Mouse (Mus musculus) splenic B cell, adult 2 months (primary cell): ENCODE data around the gene Hcst.

Experiments used
- DNase-seq: peaks from one replicate; pipeline ENCODE4 v3.0.0-alpha.2; 2011; ENCODE audit warnings: low read depth, low spot score
- H3K27me3 ChIP-seq: 2 replicates; pipeline ENCODE4 v1.6.1; 2012; ENCODE audit warnings: mild to moderate bottlenecking, low read length, moderate library complexity, mixed read lengths; ENCODE audit not compliant: control insufficient read depth, poor library complexity, insufficient read depth, severe bottlenecking
- H3K36me3 ChIP-seq: 2 replicates; pipeline ENCODE4 v1.6.1; 2012; ENCODE audit warnings: mild to moderate bottlenecking, low read length, moderate library complexity, mixed read lengths; ENCODE audit not compliant: control insufficient read depth, poor library complexity, insufficient read depth, severe bottlenecking

Hcst gene

DNA sequence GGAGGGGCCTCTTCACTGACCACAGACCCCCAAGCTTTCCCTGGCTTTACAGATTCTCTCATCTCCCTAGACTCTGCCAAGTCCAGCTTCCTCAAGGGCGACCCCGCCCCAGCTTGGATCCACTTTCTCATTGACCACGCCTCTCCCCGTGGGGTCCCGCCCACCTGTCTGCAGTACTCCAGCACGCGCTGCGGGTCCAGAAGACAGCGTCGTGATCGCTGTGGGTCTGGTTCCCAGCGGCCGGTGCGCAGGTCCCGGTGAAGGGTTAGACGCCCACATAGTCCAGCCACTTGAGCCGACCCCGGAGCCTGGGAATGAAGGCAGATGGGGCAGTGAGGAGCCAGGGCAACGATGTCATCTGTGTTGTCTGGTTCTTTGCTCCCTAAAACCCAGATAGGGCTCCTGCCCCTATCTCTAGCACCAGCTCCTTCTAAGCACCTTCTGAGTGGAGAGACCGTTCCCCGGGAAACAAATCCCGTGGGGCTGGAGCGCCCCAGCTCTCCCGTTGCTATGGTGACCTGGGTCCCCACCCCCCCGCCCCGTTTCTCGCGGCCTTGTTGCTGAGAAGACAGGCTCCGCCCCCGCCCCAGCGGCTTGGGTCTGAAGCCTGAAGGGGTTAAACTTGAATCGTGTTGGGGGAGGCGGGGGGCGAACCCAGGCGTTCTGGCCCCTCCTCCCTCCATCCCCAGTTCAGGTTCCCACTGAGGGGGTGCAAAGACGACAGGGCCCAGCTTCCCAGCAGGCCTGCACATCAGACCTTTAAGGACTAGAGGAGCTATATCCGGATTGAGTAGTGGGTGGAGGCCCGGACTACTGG lies 24.7 kb upstream of the Hcst start:
- no peak for DNase-seq
- H3K27me3 ChIP-seq = 0 out of 2 replicates have a peak, but pooled peaks cover 3% of the 10 kb centered on the region

DNA sequence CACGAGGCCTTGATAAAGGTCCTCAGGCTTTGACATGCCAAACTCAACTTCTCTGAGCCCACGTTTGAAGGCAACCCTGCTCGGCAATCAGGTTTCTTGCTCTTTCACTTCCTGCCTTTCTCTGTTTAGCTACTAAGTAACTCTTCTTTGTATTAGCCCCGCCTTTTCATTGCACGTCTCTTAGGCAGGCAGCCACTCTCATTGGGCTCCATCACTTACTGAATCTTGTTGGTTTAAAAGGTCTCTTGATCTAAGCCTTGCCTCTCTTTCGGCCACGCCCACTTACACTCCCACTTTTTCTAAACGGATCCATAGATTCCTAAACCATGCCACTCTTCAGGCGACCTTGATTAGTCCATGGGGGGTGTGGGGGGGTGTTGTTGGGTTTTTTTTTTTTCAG lies 24.0 kb upstream of the Hcst start:
- peak; percentile 47 for DNase-seq

More for the DNA sequence above, 24.7 kb upstream of the Hcst start:
- no peaks in the 10 kb centered on the region for H3K36me3 ChIP-seq

DNA sequence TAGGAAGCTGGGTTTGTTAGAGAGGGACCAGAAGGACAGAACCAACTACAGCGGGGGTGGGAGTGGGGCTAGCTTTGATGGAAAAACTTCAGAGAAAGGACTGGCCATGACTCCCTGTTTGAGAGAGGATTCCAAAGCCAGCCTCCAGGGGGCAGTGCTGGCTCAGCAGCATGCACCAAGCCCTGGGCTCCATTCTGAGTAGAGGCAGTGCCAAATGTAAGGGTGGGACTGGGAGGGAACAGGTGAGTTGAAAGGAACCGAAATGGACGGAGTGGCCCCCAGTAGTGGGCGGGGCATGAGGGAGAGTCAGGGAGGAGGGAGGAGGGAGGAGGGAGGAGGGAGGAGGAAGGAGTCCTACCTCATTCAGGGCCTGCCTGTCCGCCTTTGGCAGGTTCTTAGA lies 21.0 kb upstream of the Hcst start:
- Histone ChIP-seq H3K36me3 (no peaks in the 10 kb centered on the region), H3K27me3 (0 out of 2 replicates have a peak, but pooled peaks cover 2% of the 10 kb centered on the region)
- peak; percentile 77 for DNase-seq

More for the DNA sequence above, 24.0 kb upstream of the Hcst start:
- 0 out of 2 replicates have a peak, but pooled peaks cover 3% of the 10 kb centered on the region for H3K27me3 ChIP-seq
- no peaks in the 10 kb centered on the region for H3K36me3 ChIP-seq

DNA sequence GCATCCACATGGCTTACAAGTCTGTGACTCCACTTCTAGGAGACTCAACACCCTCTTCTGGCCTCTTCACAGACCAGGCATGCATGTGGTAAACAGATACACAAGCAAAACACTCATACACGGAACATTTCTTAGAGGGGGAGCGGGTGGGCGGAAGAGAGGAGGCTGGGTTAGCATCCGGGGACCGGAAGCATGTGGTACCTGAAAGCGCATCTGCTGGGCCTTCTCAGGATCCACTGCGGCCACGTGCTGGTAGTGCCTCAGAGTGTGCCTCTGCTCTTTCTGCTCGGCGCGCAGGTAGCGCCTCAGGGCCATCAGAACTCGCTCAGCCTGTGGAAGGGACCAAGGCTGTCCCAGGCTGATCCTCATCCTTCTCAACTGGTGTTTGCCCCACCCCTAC lies 20.1 kb upstream of the Hcst start:
- H3K36me3 ChIP-seq = no peaks in the 10 kb centered on the region
- no peak for DNase-seq

DNA sequence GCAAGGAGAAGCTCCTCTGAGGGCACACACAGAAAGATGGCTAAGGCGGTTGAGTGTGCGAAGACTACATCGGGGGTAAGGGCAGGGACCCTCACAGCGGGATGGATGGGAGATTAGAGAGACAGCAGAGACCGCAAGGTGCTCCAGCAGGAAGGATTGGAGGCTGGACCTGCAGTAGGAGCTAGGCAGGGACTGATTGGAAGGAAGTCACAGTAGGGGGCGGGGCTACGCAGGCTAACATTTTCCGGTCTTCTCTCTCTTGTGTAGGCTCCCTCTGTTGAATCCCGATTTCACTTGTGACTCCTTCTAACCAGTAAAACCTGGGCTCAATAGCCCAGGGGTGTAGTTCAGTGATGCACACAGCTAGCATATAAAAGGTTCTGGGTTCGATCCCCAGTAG lies 17.2 kb upstream of the Hcst start:
- H3K36me3 ChIP-seq = no peaks in the 10 kb centered on the region
- no peaks in the 10 kb centered on the region for H3K27me3 ChIP-seq
- no peak for DNase-seq

More for the DNA sequence above, 20.1 kb upstream of the Hcst start:
- H3K27me3 ChIP-seq = no peaks in the 10 kb centered on the region

DNA sequence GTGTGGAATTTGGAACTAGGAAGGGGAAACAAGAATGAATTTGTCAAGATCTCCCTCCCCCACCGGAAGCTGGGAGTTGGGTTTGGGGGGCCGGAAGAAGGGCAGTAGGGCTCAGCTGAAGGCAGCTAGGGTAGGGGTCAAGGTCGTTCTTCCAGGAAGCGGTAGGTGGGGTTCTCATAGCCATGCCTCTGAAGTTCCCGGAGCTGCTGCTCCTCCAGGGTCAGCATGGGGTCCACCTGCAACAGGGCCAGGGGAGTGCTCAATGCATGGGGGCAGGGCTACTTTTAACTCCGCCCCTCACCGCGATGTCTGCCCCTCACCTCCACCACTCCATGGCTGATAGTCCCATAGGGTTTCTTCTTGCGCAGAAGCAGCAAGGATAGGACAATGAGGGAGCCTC lies 15.5 kb upstream of the Hcst start:
- Histone ChIP-seq H3K27me3 (no peaks in the 10 kb centered on the region), H3K36me3 (no peaks in the 10 kb centered on the region)
- DNase-seq = no peak

DNA sequence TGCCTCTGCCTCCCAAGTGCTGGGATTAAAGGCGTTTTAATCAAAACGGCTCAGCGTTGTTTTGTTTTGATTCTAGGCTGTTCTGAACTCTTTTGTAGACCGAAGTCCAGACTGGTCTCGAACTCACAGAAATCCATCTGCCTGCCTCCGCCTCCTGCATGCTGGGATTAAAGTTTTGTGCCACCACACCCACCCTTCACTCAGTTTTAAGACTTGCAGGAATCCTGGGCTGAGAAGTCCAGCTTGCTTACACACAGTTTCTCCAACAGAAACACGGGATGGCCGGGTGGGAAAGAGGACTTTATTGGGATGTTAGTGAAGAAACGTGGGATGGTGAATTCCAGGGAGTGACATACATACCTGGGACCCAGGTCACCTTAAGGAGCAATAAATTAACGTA lies 15.0 kb upstream of the Hcst start:
- no peaks in the 10 kb centered on the region for H3K27me3 ChIP-seq
- H3K36me3 ChIP-seq = no peaks in the 10 kb centered on the region
- DNase-seq = no peak

DNA sequence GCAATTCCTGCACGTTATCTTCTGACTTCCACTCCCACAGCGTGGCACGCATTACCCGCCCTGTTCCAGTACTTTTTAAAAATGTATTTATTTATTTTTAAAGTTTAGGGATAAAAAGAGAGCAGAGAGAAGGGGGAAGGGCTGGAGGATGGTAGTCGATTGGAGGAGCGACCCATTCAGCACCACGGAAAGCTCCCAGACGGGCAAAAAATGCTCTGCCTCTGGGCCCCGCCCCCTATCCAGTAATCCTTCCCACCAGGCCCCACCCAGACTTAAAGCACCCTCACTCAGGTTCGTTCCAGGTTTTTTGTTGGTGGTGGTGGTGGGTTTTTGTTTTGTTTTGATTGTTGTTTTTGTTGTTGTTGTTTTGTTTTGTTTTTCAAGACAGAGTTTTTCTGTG lies 14.6 kb upstream of the Hcst start:
- Histone ChIP-seq H3K36me3 (no peaks in the 10 kb centered on the region), H3K27me3 (no peaks in the 10 kb centered on the region)
- peak; percentile 47 for DNase-seq

DNA sequence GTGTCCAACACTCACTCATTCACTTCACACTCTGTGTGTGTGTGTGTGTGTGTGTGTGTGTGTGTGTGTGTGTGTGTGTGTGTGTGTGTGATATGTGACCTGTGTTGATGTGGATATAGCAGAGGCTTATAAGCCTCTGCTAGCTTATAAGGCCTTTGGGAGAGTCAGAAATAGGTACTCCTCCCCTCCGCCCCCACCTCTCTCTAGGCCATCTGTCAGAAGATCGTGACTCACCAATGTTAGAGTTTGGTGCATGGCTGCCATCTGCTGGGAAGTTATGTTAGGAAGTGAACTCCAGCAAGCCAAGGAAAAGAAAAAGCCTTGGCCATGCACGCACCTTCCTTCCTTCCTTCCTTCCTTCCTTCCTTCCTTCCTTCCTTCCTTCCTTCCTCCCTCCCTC lies 12.1 kb upstream of the Hcst start:
- DNase-seq = peak; percentile 90
- Histone ChIP-seq H3K27me3 (no peaks in the 10 kb centered on the region), H3K36me3 (peaks cover 19% of the 10 kb centered on the region)

DNA sequence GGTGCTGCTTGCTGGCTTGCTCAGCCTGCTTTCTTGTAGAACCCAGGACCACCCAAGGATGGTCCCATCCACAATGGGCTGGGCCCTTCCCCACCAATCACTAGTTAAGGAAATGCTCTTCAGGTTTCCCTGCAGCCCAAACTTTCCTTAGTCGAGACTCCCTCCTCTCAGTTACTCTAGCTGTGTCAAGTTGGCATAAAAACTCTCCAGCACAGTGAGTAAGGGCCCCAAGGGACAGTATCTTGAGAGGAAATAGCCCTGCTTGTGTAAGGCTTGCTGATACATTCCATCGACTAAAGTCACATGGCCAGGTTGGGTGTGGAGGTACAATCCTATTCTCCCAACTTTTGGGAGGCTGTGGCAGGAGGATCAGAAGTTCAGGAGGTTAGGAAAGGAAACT lies 10.5 kb upstream of the Hcst start:
- Histone ChIP-seq H3K27me3 (no peaks in the 10 kb centered on the region), H3K36me3 (peaks cover 31% of the 10 kb centered on the region)
- peak; percentile 57 for DNase-seq

DNA sequence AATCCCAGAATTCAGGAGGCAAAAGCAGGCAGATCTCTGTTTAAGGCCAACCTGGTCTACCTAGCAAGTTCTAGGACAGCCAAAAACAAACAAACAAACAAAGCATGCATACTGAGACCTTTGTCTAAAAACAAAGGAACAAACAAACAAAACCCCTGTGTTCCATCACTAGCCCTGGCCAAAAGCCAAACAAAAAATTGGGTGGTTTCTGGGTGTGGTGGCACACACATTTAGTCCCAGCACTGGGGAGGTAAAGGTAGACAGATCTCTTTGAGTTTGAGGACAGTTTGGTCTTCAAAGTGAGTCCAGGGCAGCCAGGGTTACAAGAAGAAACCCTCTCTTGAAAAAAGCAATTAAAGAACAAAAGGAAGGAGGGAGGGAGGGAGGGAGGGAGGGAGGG lies 9.7 kb upstream of the Hcst start:
- DNase-seq = peak; percentile 48
- Histone ChIP-seq H3K27me3 (no peaks in the 10 kb centered on the region), H3K36me3 (peaks cover 34% of the 10 kb centered on the region)

DNA sequence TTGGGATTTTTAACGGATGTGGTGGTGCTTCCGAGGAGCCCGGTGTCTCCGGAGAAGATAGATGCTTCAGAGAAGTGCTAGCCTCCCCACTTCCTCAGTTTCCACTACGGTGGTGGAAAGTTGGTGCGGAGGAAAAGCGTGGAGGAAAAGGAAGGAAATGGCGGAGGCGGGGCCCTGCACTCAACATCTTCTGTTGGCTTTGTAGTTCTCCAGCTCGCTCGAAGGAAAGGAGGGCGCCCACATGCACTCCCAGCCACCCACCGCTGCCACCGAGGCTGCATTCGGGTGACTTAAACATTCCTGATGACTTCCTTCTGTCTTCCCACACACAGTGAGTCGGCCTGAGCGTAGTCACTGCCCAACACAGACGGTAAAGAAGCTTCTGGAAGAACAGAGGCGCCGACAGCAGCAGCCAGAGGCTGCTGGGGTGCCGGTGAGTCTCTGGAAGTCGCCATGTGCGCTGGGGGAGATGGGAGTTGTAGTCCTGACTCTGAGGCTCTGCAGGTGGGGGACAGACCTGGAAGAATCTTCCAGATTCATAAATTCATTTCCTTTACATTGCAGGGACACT lies 3.5 kb upstream of the Hcst start:
- Histone ChIP-seq H3K36me3 (peaks cover 39% of the 10 kb centered on the region), H3K27me3 (no peaks in the 10 kb centered on the region)
- peak; percentile 79 for DNase-seq

DNA sequence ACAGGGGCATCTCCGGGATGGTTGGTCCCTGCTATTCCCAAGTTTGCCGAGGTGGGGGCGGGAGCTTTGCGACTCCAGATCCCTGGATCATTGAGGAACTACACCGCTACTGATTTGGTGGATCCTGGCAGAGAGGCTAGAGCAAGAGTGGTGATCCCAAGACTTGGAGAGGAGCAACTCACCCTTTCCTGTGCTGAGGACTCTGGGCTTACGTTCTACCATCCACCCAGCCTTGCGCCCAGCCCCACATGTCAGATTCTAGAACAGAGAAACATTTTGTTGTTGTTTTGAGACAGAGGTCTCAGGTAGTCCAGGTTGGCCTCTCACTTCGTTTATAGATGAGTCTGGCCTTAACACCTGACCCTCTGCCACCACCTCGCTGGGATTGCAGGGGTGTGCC lies 2.9 kb upstream of the Hcst start:
- H3K36me3 ChIP-seq = peaks cover 34% of the 10 kb centered on the region
- peak; percentile 67 for DNase-seq
- no peaks in the 10 kb centered on the region for H3K27me3 ChIP-seq

DNA sequence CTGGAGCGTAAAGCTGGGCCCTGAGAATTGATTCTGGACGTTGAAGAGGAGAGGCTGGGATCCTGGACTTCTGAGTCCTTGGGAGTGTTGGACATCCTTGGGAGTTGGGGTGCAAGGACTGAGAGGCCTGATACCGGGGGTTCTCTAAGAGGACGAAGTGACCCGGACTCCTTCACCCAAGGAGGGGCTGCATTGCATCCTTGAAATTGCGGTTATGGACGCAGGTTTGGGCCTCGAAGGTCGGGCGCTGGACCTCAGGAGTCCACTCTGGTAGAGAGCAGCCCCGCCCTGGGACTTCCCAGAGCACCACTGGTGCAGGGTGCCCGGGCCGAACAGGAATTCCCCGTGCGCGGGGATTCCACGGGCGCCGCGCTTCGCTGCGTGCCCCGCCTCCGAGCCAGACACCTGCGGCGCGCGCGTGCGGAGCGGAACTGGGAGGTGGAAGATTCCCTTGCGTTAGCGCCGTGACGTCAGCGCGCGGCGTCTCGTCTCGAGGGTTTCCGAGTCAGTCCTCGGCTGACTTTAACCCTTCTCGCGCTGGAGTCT lies 2.3 kb upstream of the Hcst start:
- DNase-seq = peak; percentile 99
- peaks cover 29% of the 10 kb centered on the region for H3K36me3 ChIP-seq

DNA sequence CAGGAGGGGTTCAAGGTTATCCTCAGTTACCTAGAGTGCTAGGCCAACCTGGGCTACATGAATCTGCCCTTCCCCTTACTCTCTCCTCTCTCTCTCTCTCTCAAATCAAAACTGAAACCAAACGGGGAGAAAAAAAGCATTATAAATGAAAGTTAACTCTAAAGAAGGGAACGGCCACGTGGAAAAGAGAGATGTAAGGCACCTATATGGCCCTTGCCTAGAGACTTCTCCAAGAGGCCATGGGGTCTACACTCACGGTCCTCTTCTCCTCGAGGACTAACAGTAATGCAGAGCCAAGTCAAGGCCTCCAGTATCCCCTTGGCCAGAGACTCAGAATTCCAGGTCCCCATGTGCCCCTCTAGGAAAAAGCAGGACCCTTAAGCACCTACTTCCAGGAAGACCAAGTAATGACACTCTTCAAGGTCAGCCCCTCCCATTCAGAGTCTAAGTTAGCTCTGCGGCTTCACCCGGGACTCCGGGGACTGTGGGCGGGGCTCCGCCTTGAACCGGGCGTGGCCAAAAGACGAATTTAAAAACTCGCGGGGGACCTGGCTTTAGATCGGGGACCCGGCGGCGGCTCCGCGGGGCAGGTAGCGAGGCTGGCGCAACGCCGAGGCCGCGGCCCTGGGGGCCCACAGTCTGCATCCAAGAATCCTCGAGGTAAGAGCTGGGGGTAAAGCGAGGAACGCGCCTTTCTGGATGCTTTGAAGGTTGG lies 1.7 kb upstream of the Hcst start, which contains the start of gene Nfkbid:
Gene Nfkbid, plus strand, starts transcription at position 558 of the 715 bp plus-strand sequence.
- Histone ChIP-seq H3K36me3 (peaks cover 24% of the 10 kb centered on the region), H3K27me3 (no peaks in the 10 kb centered on the region)
- peak; percentile 96 for DNase-seq

More for the DNA sequence above, 2.3 kb upstream of the Hcst start:
- no peaks in the 10 kb centered on the region for H3K27me3 ChIP-seq
